Mouse (Mus musculus) thymus, adult 2 months (tissue): Measurements from ENCODE around the gene Cand2. TPM values are rescaled to one million over a fixed set of nuclear protein-coding genes. Genes with fewer than 3 reads are reported as not detected.

Experiments used
- DNase-seq: peaks from one replicate; pipeline ENCODE4 v3.0.0; 2021
- H3K27ac ChIP-seq: fragments of 200-500 bp; 2 replicates; pipeline ENCODE4 v1.5.1; 2012; ENCODE audit warnings: low read length, control low read depth; ENCODE audit not compliant: control insufficient read depth, insufficient read depth
- H3K27me3 ChIP-seq: fragments of 200-500 bp; 2 replicates; pipeline ENCODE4 v1.6.1; 2012; ENCODE audit warnings: mild to moderate bottlenecking, low read length, moderate library complexity, mixed read lengths; ENCODE audit not compliant: control insufficient read depth, insufficient read depth
- H3K36me3 ChIP-seq: fragments of 200-500 bp; 2 replicates; pipeline ENCODE4 v1.6.1; 2012; ENCODE audit warnings: mild to moderate bottlenecking, low read length, moderate library complexity; ENCODE audit not compliant: control insufficient read depth, insufficient read depth
- H3K4me1 ChIP-seq: fragments of 200-500 bp; replicated peaks from 2 replicates; pipeline ENCODE4 v1.6.1; 2012; ENCODE audit warnings: low read length; ENCODE audit not compliant: control insufficient read depth, insufficient read depth
- H3K4me3 ChIP-seq: fragments of 200-500 bp; 2 replicates; pipeline ENCODE4 v1.5.1; 2012; ENCODE audit warnings: mild to moderate bottlenecking, low read length, control low read depth, moderate library complexity; ENCODE audit not compliant: control insufficient read depth, insufficient read depth
- CTCF ChIP-seq: fragments of 200-500 bp; IDR thresholded peaks from 2 replicates; pipeline ENCODE4 v1.5.1; 2012; ENCODE audit warnings: mild to moderate bottlenecking, control low read depth, low read length, moderate library complexity, borderline replicate concordance; ENCODE audit not compliant: control insufficient read depth, poor library complexity, insufficient read depth; ENCODE audit errors: extremely low read depth
- POLR2A ChIP-seq: fragments of 200-500 bp; IDR thresholded peaks from 2 replicates; pipeline ENCODE4 v1.6.1; 2012; ENCODE audit warnings: mild to moderate bottlenecking, low read length, control low read depth, moderate library complexity; ENCODE audit not compliant: control insufficient read depth, poor library complexity, insufficient read depth; ENCODE audit errors: extremely low read depth
- WGBS: fragments of 180-500 bp; shearing (Covaris S2); methylation state at CpG from one replicate; pipeline ENCODE4 v1.1.7; 2018; 5-methylcytosine and 5-hydroxymethylcytosine counted together
- polyA plus RNA-seq: library from polyadenylated mRNA; depleted of rRNA; stranded (reverse); fragments of >200 nt; gene quantifications from 2 replicates; pipeline ENCODE4 v1.2.3, GENCODE M21; 2012

The Cand2 gene
- polyA plus RNA-seq, 1 experiment = 16.8 TPM

- no peak for TF ChIP-seq POLR2A
- no peak for TF ChIP-seq CTCF
- Histone ChIP-seq H3K27ac (no peak overlapping the region), H3K4me1 (peaks cover 10% of the 10 kb centered on the region), H3K36me3 (peaks cover 32% of the 10 kb centered on the region), H3K27me3 (no peaks in the 10 kb centered on the region), H3K4me3 (peak overlapping the region; percentile 76)
- no peak for DNase-seq
- 3% methylated on average over 15 of the region's 15 CpGs for WGBS
These were observed 33.3 kb downstream of the Cand2 start for GRCm38 (mm10) chr6:115807464-115808195.

DNA sequence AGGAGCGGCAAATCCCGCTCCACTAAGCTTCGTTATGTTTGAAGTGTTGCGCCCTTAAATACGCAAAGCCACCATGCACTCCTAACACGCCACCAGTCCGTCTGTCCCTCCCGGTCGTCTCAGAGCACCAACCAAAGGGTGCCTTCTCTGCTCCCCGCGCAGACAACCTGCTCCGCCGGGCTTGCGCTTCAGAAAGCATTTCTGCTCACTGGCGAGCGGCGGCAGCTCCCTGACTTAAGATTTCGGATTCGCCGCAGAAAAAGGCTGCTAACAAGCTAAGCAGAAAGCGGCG lies 33.8 kb downstream of the Cand2 start:
- Histone ChIP-seq H3K36me3 (peaks cover 32% of the 10 kb centered on the region), H3K27me3 (no peaks in the 10 kb centered on the region), H3K4me1 (peaks cover 10% of the 10 kb centered on the region), H3K4me3 (peak overlapping the region; percentile 76), H3K27ac (no peak overlapping the region)
- WGBS = under 1% methylated on average over 22 of the region's 22 CpGs
- no peak for DNase-seq
- TF ChIP-seq POLR2A = no peak
- TF ChIP-seq CTCF = no peak

- WGBS = under 1% methylated on average over 47 of the region's 47 CpGs
- peak; percentile 84 for DNase-seq
- Histone ChIP-seq H3K27me3 (no peaks in the 10 kb centered on the region), H3K36me3 (peaks cover 32% of the 10 kb centered on the region), H3K4me1 (peaks cover 10% of the 10 kb centered on the region), H3K27ac (no peak within 1 kb of the TSS), H3K4me3 (peak within 1 kb of the TSS; percentile 76)
- TF ChIP-seq POLR2A = peak; percentile 73
- no peak for TF ChIP-seq CTCF
These were observed 34.3 kb downstream of the Cand2 start, which contains the start of gene Rpl32 for GRCm38 (mm10) chr6:115808488-115809231. Rpl32 (minus strand) TSS chr6:115808747.

- H3K4me3 ChIP-seq = no peak overlapping the region
- WGBS = 93% methylated on average over 8 of the region's 8 CpGs
- no peak overlapping the region for H3K27ac ChIP-seq
- TF ChIP-seq CTCF = no peak
- TF ChIP-seq POLR2A = no peak
- H3K36me3 ChIP-seq = peaks cover 9% of the 10 kb centered on the region
- no peaks in the 10 kb centered on the region for H3K27me3 ChIP-seq
- no peak for DNase-seq
- peaks cover 8% of the 10 kb centered on the region for H3K4me1 ChIP-seq
These were observed 37.3 kb downstream of the Cand2 start for GRCm38 (mm10) chr6:115811606-115812005.

GRCm38 (mm10) chr6:115814104-115814503 lies 39.8 kb downstream of the Cand2 start:
- no peaks in the 10 kb centered on the region for H3K36me3 ChIP-seq
- H3K4me3 ChIP-seq = no peak overlapping the region
- H3K27me3 ChIP-seq = no peaks in the 10 kb centered on the region
- no peak overlapping the region for H3K27ac ChIP-seq
- DNase-seq = peak; percentile 52
- 48% methylated on average over 4 of the region's 4 CpGs for WGBS
- no peaks in the 10 kb centered on the region; the same call in 1 of the 2 replicates for H3K4me1 ChIP-seq
- no peak for TF ChIP-seq POLR2A
- TF ChIP-seq CTCF = no peak

DNA sequence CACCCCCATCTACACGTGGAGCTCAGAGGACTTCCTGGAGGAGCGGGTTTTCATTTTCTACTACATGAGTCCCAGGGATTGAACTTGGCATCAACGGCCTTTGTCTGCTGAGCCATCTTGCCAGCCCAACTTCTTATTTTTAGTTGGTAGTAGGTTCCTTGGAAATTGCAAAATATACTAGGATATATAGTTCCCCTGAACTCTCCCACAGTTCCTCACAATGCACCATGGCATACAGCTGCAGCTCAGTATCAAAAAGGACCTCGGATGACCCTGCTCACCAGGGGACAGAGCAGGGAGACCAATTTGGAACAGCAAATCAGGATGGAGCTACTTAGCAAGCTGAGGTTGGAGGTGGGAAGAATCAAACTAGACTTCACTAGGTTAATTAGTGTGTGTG lies 40.7 kb downstream of the Cand2 start:
- no peaks in the 10 kb centered on the region for H3K36me3 ChIP-seq
- WGBS = 83% methylated on average over 4 of the region's 4 CpGs
- no peaks in the 10 kb centered on the region for H3K27me3 ChIP-seq
- no peak overlapping the region for H3K27ac ChIP-seq
- no peak overlapping the region for H3K4me3 ChIP-seq
- TF ChIP-seq POLR2A (no peak), CTCF (no peak)
- no peaks in the 10 kb centered on the region; the same call in 1 of the 2 replicates for H3K4me1 ChIP-seq
- DNase-seq = no peak
